Mouse (Mus musculus) hindbrain, postnatal 0 days (tissue): ENCODE measurements around the gene Rpl12. TPM values are rescaled to one million over a fixed set of nuclear protein-coding genes. Genes with fewer than 3 reads are reported as not detected.
A peak's percentile ranks its signal among the peaks of the same experiment; 100 is the strongest.

Source experiments
- ATAC-seq: fragments of 200-750 bp; cut with Nextera tagmentation; 2 replicates; pipeline ENCODE4 v1.8.0; 2017; ENCODE audit warnings: mild to moderate bottlenecking, moderate TSS enrichment, moderate library complexity
- DNase-seq: peaks from one replicate; pipeline ENCODE4 v3.0.0-alpha.2; 2015; ENCODE audit warnings: low spot score
- H3K27ac ChIP-seq: fragments of 300-500 bp; sonication (generic); 2 replicates; pipeline ENCODE4 v1.5.1; 2014; ENCODE audit warnings: mild to moderate bottlenecking
- H3K27me3 ChIP-seq: fragments of 300-500 bp; sonication (generic); 2 replicates; pipeline ENCODE4 v1.6.1; 2014; ENCODE audit warnings: low read length, mixed read lengths; ENCODE audit not compliant: insufficient read depth
- H3K36me3 ChIP-seq: fragments of 300-500 bp; sonication (generic); 2 replicates; pipeline ENCODE4 v1.6.1; 2014; ENCODE audit warnings: low read length, mixed read lengths; ENCODE audit not compliant: insufficient read depth
- H3K4me1 ChIP-seq: fragments of 300-500 bp; sonication (generic); 2 replicates; pipeline ENCODE4 v1.6.1; 2014; ENCODE audit warnings: antibody characterized with exemption, low read length, mixed read lengths; ENCODE audit not compliant: insufficient read depth
- H3K4me2 ChIP-seq: fragments of 300-500 bp; sonication (generic); 2 replicates; pipeline ENCODE4 v1.6.1; 2014; ENCODE audit warnings: low read depth, mild to moderate bottlenecking, low read length, moderate library complexity, mixed read lengths
- H3K4me3 ChIP-seq: fragments of 300-500 bp; sonication (generic); 2 replicates; pipeline ENCODE4 v1.5.1; 2014; ENCODE audit warnings: low read length
- H3K9ac ChIP-seq: fragments of 300-500 bp; sonication (generic); replicated peaks from 2 replicates; pipeline ENCODE4 v1.6.1; 2014; ENCODE audit warnings: mild to moderate bottlenecking, low read length, moderate library complexity, mixed read lengths
- H3K9me3 ChIP-seq: fragments of 300-500 bp; sonication (generic); 2 replicates; pipeline ENCODE4 v1.6.1; 2016; ENCODE audit warnings: low read length, mixed read lengths
- CTCF ChIP-seq: IDR thresholded peaks from 2 replicates; pipeline ENCODE4 v1.5.1; 2016; ENCODE audit warnings: antibody characterized with exemption, control low read depth, low read depth
- WGBS: fragments of 180-500 bp; shearing (Covaris S2); extraction: QIAGEN DNeasy Blood & Tissue Kit; methylation state at CpG from one replicate; pipeline ENCODE4 v1.1.7; 2014; 5-methylcytosine and 5-hydroxymethylcytosine counted together
- polyA plus RNA-seq: library from polyadenylated mRNA; unstranded; fragments of >200 nt; fragmentation: Nextera tagmentation; extraction: Ambion mirVana; gene quantifications from 2 replicates; pipeline ENCODE4 v1.2.1, GENCODE M21; 2015
- total RNA-seq: library from RNA; depleted of rRNA; stranded (reverse); fragments of >200 nt; gene quantifications from 2 replicates; pipeline ENCODE4 v1.2.3, GENCODE M21; 2014; rRNA removed

Gene Rpl12
- total RNA-seq: 154 and 168 TPM in 2 replicates
- 92.2 and 101 TPM in 2 replicates for polyA plus RNA-seq

- no peaks in the 10 kb centered on the region for H3K9me3 ChIP-seq
- H3K36me3 ChIP-seq: peaks cover 25% of the 10 kb centered on the region
- H3K27ac ChIP-seq: peak within 1 kb of the TSS; percentile 88
- WGBS: 2% methylated on average over 55 of the region's 55 CpGs
- peak within 1 kb of the TSS; percentile 61 for H3K4me3 ChIP-seq
- DNase-seq (peak; percentile 97), ATAC-seq (peak; percentile 94)
- TF ChIP-seq CTCF: no peak
- peaks cover 14% of the 10 kb centered on the region for H3K4me1 ChIP-seq
- no peaks in the 10 kb centered on the region for H3K27me3 ChIP-seq
- H3K4me2 ChIP-seq: peak within 1 kb of the TSS; percentile 70
- H3K9ac ChIP-seq: peak within 1 kb of the TSS; percentile 81
These were observed at the start of gene Rpl12, which contains the start of gene Lrsam1 for GRCm38 (mm10) chr2:32961192-32961995. Rpl12 (plus strand) TSS chr2:32961559. Lrsam1 (minus strand) TSS chr2:32961614.

GRCm38 (mm10) chr2:32911639-32912182 lies 49.6 kb upstream of the Rpl12 start:
- Histone ChIP-seq H3K9me3 (no peaks in the 10 kb centered on the region), H3K27ac (no peak overlapping the region), H3K36me3 (peaks cover 15% of the 10 kb centered on the region), H3K4me1 (peaks cover 12% of the 10 kb centered on the region), H3K4me3 (no peak overlapping the region), H3K9ac (no peak overlapping the region), H3K27me3 (no peaks in the 10 kb centered on the region), H3K4me2 (no peak overlapping the region)
- no peak for TF ChIP-seq CTCF
- WGBS: 78% methylated on average over 7 of the region's 7 CpGs
- ATAC-seq: no peak
- peak; percentile 23 for DNase-seq

- Histone ChIP-seq H3K9ac (no peak overlapping the region), H3K4me3 (no peak overlapping the region), H3K4me1 (peaks cover 12% of the 10 kb centered on the region), H3K4me2 (no peak overlapping the region), H3K27me3 (no peaks in the 10 kb centered on the region), H3K9me3 (no peaks in the 10 kb centered on the region), H3K36me3 (peaks cover 15% of the 10 kb centered on the region), H3K27ac (no peak overlapping the region)
- peak; percentile 96 for DNase-seq
- WGBS: 29% methylated on average over 19 of the region's 19 CpGs
- peak; percentile 100 for TF ChIP-seq CTCF
- ATAC-seq: peak; percentile 36
These were observed 49.1 kb upstream of the Rpl12 start for GRCm38 (mm10) chr2:32912210-32912804.

GRCm38 (mm10) chr2:32914362-32914761 lies 47.0 kb upstream of the Rpl12 start:
- peaks cover 21% of the 10 kb centered on the region for H3K36me3 ChIP-seq
- ATAC-seq: peak; percentile 8; the same call in 1 of the 2 replicates
- peak overlapping the region; percentile 82 for H3K27ac ChIP-seq
- no peaks in the 10 kb centered on the region for H3K9me3 ChIP-seq
- H3K4me2 ChIP-seq: no peak overlapping the region
- no peak for TF ChIP-seq CTCF
- no peak for DNase-seq
- WGBS: 58% methylated on average over 5 of the region's 5 CpGs
- no peak overlapping the region for H3K4me3 ChIP-seq
- H3K9ac ChIP-seq: 0 out of 2 replicates have a peak overlapping the region, but pooled peaks have one; percentile 3
- H3K4me1 ChIP-seq: no peaks in the 10 kb centered on the region
- no peaks in the 10 kb centered on the region for H3K27me3 ChIP-seq

- no peaks in the 10 kb centered on the region for H3K4me1 ChIP-seq
- peak overlapping the region; percentile 82; the same call in 1 of the 2 replicates for H3K27ac ChIP-seq
- no peak for TF ChIP-seq CTCF
- no peak overlapping the region for H3K4me3 ChIP-seq
- no peaks in the 10 kb centered on the region for H3K9me3 ChIP-seq
- DNase-seq: peak; percentile 71
- no peak overlapping the region for H3K9ac ChIP-seq
- 33% methylated on average over 3 of the region's 3 CpGs for WGBS
- H3K36me3 ChIP-seq: peaks cover 27% of the 10 kb centered on the region
- H3K4me2 ChIP-seq: no peak overlapping the region
- peak; percentile 80 for ATAC-seq
- no peaks in the 10 kb centered on the region for H3K27me3 ChIP-seq
These were observed 46.5 kb upstream of the Rpl12 start for GRCm38 (mm10) chr2:32914896-32915295.

GRCm38 (mm10) chr2:32917526-32917925 lies 43.8 kb upstream of the Rpl12 start:
- no peak overlapping the region for H3K9ac ChIP-seq
- WGBS: 76% methylated on average over 11 of the region's 11 CpGs
- H3K36me3 ChIP-seq: peaks cover 31% of the 10 kb centered on the region
- H3K4me3 ChIP-seq: no peak overlapping the region
- no peaks in the 10 kb centered on the region for H3K27me3 ChIP-seq
- no peak for TF ChIP-seq CTCF
- H3K4me2 ChIP-seq: no peak overlapping the region
- no peaks in the 10 kb centered on the region for H3K4me1 ChIP-seq
- H3K27ac ChIP-seq: no peak overlapping the region
- H3K9me3 ChIP-seq: no peaks in the 10 kb centered on the region
- no peak for ATAC-seq
- no peak for DNase-seq
